Mouse (Mus musculus): ENCODE results near the gene Sema5b.

DNA sequence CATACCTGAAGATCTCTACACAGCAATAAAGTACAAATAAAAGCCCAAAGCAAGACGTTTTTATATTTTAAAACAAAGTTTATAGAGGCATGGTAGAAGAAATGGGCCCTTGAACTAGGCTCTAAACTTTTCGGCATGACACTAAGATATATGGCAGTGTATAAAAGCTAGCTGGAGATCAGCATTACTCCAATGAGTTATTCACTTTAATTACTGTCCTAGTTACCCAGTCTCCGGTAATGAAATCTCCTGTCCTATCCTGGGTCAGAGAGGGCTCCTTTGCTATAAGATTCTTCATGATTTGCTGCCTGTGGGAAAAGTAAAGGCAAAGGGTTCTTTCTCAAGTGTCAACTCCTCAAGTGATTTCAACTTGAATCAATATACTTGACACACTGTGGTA, 98.6 kb downstream of the Sema5b start:
- TF ChIP-seq CTCF (IDR thresholded peaks at IDR 0.05): no peak
- no peak for TF ChIP-seq EP300 (IDR thresholded peaks at IDR 0.05)
